Mouse (Mus musculus) ES-CJ7 (cell line): ENCODE measurements at regions not wholly inside any gene's neighbourhood (a gene's known extent, or its start where the extent isn't known, plus 50 kb on each side); places are given as distances from the start of the nearest gene placed in this dataset.
A peak's percentile ranks its signal among the peaks of the same experiment; 100 is the strongest.

Source experiments
- DNase-seq: peaks from one replicate; pipeline ENCODE4 v3.0.0; 2011; ENCODE audit warnings: low read depth, low spot score

DNA sequence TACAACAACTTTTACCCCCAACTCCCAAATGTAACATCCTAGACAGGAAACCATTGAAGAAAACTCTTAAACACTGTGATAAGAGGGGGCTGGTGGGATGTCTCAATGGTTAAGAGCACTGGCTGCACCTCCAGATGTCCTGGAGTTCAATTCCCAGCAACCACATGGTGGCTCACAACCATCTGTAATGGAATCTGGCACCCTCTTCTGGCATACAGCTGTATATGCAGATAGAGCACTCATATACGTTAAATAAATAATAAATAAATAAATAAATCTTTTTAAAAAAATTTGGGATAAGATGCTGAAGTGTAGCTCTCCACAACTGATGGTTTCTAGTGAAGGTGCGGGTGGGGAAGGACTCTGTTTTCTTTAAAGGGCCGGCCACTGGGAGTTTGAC, 69.3 kb downstream of the Kctd15 start:
- DNase-seq: no peak

DNA sequence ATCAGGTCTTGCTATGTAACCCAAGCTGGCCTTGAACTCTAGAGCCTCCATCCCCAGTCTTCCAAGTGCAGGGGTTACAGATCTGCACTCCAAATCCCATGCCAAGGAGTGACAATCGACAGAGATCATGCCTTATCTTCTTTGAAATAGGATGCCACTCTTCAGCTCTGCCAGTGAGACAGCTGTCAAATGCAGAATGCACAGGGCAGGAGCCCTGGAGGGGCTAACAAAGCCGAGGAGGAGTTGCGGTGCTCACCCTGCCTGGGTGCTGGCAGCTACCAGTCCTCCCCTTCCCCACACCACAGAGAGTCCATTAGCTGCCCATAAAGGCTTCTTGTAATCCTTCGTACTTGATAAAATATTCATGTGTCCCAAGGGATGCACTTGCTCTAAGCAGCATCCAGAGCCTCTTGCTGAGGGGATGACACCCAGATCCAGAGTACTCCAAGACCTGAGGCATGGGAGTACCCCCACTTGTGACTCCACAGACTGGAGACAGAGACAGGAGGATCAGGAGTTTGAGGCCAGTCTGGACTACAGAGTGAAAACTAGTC, 71.1 kb downstream of the Kctd15 start:
- DNase-seq: no peak

DNA sequence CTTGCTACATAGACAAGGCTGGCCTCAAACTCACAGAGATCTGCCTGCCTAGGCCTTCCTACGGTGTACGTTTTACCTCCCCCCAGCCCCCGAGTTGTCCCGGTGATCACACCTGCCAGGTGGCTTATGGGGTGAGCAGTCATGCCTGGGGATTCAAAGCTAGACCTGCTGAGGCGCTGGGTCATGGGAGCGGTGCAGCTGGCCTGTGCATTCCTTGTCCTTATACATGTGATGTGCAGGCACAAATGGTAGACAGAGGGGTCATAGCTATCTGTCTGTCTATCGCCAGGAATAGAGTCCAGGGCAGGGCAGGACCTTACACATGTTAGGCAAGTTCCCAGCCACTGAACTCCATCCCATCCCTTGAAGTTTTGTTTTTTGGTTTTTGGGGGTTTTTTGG, 71.7 kb downstream of the Kctd15 start:
- no peak for DNase-seq

DNA sequence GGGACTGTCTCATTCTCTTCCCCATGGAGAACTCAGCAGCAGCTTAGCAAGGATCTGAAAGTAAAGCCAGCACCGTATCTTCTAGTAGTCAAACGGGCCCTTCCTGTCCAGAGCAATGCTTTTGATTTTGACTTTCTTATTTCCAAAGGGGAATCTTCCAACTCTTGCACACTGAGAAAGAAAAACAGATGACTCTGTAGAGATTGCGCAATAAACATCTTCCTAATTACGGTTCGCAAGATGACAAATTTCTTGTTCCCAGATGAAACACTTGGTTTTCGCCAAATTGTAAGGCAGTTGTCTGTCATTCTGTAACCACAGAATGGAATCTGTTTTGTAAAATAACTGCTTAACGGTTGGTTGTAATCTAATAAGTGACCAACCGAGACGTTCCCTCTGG, 75.7 kb downstream of the Kctd15 start:
- no peak for DNase-seq

DNA sequence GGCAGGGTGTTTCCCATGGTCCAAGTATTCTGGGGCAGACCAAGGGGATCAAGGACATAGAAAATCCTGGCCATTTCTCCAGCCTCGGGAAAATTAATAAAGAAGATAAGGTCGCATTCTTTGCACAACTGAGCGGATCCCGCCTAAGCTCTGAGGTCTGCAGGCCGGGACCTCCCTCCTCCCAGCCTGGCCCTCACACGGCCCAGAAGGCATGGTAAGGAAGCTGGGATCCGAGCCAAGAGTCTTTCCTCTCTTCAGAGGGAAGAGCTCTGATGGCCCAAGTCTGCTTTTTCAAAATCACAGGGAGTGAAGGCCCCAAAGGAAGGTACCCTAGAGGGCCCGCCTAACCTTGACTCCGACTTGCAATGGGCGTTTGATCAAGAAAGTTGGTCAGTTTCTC, 85.2 kb downstream of the Kctd15 start:
- DNase-seq: peak; percentile 39

DNA sequence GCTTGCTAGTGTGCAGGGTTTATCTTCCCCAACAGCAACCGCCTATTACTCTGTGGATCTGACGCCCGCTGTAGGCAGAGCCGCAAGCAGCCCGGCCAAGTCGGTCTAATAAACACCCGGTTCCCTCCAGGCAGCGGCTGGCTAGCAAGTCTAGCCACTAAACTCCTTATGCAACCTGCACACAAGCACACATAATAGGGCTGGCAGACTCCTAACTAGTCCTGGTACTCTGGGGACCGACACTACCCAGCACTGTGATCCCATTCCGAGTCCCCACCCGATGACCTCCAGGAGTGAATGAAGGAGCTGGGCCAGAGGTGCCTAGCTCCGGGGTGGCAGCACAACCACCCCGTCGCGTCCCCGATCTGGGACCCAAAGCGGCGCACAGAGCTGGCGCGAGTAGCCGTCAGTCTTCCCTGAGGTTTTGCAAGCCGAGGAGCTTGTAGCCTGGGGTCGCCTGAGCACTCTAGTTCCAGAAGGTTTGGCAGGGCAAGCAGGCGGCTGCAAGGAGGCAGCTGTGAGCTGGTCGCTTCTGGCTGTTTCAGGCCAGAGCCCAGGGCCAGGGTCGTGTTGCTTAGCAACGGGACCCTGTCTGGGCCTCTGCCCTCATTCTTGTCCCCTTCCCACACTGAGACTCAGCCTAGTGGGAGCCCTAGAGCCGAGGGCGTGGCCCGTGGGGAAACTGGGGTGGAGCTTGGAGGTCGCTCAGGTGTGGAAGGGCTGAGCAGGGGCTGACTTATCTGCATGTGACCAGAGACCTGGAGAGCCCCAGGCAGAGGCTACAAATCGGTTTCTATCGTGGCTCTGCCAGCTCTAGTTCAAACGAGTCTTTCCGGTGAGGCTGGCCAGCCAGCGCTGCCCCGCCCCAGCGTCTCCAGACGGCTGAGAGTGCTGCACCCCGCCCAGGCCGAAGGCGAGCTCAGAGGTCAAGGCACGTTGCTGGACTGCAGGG, 86.1 kb downstream of the Kctd15 start:
- peak; percentile 96 for DNase-seq

DNA sequence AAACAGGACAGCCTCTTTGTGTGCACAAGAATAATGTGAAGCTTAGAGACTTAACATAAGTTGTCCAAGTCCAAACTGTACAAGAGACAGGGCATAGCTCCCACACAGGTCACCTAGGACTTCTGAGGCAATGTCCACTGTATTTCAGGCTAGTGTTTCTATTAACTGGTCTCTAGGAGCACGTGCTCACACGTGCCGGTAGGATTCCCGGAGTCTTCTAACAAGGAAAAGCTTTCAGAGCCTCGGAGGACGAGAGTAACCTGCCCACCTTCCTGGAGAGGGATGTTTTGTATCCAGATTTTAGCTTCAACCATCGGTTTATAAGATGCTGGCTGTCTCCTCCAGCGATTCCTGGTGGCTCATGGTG, 86.8 kb downstream of the Kctd15 start:
- DNase-seq: no peak

DNA sequence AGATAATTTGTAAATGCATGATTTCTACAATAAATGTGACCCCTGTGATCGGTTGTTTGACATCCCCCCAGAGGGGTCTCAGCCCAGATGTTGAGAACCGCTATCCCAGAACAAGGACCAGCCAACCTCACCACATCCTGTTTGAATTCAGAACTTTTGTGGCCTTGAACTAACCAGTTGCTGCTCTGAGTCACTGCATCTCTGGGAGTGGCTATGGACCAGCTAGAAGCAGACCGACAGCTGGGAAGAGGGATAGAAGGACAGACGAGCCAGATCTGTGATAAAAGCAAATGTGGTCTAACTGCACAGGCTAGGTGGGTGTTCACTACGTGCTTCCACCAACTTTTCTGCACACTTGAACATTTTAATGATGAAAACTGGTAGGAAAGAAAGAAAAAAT, 89.0 kb downstream of the Kctd15 start:
- DNase-seq: peak; percentile 39

DNA sequence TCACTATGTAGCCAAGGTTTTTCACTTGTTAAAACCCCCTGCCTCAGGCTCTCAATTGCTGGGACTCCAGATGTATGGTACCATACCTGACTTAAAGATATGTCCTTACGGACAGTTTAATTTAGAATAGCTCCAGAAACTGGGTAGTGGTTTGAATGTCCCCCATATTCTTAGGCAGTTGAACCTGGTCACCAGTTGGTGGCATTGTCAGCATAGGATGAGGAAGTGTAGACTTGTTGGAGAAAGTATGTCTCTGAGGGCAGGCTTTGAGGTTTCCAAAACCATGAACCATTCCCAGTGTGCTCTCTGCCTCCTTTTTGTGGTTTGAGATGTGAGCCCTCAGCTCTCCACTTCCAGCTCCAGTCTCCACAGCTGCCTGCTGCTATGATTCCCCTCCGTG, 94.4 kb downstream of the Kctd15 start:
- no peak for DNase-seq

DNA sequence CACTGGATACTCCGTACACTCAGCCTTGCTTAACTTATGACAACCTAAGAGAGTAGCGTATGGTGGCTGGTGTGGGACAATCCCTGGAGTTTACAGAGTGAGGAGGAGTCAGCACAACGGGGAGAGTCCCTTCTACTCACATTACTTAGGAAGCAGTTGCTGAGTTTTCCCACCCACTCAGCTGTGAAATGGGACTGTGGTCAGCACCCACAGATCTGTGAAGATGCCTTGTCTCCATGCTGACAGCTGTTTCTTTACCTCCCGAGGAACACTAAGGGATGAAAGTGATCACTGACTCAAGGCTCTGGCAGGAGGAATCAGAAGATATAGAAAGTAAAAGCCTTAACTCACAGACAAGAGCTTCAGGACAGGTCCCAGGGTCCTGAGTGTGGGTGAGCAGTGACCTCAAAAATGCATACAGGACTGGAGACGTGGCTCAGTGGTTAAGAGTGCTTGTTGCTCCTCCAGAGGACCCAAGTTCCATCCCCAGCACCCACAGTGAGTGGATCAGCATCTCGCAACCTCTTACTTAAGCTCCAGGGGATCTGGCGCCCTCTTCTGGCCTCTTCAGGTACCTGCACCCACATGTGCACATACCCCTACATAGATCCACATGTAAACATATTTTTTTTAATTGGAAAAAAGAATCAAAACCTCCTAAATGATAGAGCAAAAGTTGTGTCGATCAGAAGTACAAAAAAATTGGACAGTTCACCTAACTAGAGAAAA, 97.8 kb downstream of the Kctd15 start:
- DNase-seq: peak; percentile 42

DNA sequence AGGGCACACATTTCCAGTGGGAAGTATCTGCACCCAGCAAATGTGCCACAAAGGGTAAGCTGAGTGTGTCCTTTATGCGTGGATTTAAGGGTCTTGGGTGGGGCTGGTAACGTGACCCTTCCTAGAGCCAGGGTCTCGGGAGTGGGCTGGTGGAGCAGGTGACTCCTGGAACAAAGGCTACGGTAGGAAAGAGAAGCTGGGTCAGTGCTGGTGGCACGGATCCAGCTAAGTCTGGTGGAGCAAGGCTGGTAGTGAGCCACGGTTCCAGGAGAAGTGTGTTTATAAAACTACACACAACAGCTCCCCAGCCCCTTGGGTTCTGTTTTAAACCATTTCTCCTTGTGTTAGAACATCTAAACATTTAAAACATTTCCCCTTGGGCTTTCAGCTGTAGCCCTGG, 101.3 kb downstream of the Kctd15 start:
- no peak for DNase-seq

DNA sequence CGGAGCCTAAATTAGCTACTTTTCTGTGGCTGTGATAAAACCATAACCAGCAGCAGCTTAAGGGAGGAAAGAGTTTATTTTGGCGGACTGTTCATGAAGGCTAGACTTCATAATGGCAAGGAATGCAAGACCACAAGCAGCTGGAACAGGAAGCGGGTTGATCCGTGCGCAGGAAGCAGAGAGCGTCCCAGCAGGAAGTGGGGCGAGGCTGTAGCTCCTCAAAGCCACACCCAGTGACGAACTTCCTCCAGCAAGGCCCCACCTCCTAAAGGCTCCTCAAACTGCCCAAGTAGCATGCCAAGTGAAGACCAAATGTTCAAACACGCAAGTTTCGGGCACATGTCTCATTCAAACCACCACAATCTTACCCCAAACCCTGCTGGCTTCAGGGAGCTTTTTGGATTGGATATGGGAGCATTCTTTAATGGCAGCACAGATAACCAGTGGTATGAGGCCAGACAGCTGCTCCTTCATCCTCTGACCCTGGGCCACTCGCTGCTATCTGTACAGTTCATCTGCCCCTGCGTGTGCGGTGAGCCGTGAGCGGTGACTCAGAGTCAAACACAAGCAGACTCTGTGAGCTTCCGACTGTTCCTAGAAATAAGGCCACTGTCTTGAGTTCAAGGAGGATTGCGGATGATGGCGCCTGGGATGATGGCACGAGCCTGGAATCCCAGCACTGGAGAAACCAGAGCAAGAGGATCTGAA, 109.8 kb downstream of the Kctd15 start:
- peak; percentile 90 for DNase-seq

DNA sequence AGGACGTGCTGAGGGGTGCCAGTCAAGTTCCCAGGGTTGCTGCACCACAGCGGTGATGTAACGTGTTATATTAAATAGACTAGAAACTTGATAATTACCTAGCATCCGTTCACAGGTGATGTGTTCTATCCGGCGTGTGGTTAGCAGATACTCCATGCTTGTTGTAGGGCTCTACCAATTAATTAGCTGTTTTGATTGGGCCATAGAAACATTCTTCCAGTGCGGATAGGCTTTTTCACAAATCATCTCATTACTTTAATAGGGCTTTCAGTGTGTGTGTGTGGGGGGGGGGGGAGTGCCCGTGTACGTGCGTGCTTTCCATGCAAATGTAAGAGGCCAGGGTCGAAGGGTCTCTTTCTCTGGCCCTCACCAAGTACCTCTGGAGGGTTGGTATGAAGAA, 110.6 kb downstream of the Kctd15 start:
- no peak for DNase-seq

DNA sequence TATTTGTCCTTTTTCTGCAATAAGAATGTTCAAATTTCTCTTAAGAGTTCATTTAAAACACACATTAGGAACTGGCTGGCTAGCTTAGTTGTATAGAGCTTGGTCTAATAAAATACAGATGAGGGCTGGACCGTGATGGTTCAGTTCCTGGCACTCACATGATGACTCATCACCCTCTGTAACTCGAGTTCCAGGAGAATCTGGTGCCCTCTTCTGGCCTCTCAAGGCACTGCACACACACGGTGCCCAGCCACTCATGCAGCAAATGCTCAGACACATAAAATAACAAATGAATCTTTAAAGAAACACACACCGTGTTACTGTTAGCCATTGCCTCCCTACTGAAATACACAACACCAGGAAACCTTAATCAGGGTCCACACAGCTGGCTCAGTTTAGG, 114.6 kb downstream of the Kctd15 start:
- peak; percentile 83 for DNase-seq

DNA sequence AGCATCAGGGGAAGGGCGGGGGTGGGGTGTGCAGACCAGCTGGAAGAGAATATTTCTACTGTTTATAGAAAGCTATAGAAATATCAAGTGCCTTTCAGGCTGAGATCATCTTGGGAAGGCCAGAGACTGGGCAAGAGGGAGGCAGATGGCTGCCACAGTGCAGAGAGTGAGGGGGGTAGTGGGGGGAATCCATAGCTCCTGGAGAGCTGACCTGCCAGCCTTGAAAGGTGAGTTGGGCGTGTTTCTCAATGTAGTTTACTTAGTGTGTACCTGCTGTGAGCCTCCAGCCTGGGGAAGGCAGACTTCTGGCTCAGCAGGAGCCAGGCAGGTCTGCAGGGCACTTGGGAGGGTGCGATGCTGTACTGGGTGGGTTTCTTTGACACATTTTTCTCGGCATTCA, 115.5 kb downstream of the Kctd15 start:
- DNase-seq: no peak

DNA sequence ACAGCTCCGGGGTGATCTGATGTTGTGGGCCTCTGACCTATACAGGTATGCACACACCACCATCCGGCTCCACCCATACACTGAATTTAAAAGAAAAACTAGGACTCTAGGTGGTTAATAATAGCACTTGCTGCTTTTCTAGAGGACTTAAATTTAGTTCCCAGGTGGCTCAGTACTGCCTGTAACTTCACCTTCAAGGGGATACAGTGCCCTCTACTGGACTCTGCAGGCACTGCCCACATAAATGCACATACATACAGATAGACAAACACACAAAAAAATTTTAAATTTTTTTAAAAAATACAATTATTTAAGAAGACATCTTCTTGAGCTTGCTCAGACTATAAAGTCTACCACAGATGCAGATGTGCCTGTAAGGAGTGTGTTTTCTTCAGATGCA, 116.7 kb downstream of the Kctd15 start:
- DNase-seq: peak; percentile 48

DNA sequence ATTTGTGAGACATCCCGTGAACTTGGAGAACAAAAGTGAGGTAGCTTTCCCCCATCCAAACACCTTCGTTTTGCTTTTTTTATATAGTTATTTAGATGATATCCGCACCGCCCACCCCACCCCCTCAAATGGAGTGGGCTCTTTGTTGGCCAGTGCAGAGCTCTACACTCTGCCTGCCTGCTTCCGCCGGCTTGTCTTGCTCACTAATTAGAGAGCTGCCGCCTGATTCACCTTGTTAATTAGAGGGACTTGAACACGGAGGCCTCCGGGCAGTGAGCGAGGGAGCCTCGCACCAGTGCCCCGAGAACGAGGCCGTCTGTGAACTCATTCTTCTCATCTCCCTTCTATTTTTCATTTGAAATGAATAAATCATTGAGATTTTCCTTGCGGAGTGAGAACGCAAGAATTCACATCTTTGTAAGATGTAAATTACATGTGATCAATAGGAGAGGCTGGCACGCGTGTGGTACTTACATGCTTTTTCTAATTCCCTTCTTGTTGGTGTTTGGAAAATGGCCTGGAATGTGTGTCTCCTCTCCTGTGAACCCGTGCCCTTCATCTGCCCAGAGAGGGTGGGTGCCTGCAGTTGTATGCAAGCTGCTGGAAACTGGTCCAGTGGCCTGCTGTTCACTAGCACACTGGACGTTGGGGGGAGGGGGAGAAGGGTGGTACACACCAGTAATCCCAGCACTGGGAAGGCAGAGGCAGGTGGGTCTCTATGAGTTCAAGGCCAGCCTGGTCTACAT, 118.0 kb downstream of the Kctd15 start:
- DNase-seq: no peak

DNA sequence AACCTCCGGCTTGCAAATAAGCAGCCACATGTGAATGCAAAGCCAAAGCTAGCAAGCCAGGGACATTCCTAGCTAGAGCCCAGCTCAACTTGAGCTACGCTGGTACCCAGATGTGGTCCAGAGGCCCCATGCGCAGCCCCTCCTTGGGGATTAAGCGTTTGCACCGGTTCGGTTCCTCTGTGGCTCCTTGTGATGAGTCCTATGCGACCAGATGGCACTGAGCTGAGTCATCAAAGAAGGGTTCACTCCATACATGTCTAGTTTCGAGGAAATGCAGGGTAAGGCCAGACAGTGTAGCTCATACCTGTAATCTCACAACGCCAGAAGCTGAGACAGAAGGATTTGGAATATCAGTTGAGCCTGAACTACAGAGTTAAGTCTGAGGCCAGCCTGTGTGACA, 119.4 kb downstream of the Kctd15 start:
- DNase-seq: no peak

DNA sequence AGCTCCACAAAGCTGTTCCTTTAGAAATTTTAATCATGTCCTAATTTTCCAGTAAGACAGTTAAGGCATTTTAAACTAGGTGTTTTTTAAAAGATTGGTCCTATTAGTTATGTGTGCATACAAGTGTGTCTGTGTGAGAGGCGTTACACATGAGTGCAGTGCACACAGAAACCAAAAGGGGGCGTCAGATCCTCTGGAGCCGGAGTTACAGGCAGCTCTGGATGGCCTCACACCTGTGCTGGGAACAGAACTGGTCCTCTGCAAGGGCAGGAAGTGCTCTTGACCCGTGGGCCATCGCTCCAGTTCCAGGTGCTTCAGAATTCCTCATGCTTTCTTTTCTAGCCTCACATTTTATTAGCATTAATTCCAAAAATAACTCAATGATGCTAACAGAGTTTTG, 122.3 kb downstream of the Kctd15 start:
- peak; percentile 48 for DNase-seq

DNA sequence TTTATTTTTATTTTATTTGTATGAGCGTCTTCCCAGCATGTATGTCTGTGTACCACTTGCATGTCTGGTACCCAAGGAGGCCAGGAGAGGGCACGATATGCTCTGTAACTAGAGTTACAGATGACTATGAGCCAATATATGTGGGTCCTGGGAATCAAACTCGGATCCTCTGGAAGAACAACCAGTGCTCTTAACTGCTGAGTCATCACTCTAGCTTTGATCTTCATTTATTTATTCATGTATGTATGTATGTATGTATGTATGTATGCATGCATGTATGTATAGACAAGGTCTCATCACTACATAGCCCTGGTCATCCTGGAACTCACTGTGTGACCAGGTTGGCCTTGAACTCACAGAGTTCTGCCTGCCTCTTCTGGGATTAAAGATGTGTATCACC, 124.9 kb downstream of the Kctd15 start:
- no peak for DNase-seq

DNA sequence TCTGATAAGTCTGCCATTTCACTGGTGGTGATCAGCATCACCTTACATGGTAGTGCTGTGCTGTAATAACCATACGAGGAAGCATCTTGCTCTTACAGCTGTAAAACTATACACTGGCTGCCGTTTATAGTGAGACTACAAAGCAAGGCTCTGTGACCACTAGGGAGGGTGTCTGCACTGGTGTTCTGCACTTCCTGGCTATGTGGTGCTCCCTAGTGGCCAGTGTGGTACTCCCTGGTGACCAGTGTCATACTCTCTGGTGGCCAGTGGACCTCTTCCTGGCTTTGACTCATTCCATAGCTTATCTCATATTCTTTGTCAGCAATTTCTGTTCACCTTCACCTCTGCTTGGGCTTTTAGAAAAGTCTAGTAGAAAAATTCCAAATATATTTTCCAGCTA, 114.7 kb upstream of the Lsm14a start:
- DNase-seq: peak; percentile 23
